Mouse (Mus musculus): ENCODE measurements around the gene Rnf186. TPM values are rescaled to one million over a fixed set of nuclear protein-coding genes. Genes with fewer than 3 reads are reported as not detected.

Gene Rnf186
- total RNA-seq (2021): not detected
- long read RNA-seq, experiment 1: 0 reads
- long read RNA-seq, experiment 2: 0 reads

DNA sequence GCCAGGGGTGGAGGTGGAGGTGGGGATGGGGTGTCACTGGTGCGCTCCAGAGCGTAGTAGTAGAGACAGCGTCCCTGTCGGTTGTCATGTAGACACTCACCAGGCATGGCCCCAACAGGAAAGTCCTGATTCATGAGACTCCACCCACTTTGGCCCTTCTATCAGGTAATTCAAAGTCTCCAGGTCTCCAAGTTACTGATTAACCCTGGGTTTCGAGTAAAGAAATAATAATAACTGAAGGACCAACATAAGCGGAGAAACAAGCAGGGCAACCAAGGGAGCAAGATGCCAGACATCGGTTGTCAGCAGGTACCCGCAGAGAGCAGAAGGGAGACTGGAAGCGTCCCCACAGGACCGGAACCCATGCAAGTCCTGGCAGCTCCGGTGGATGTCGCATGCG, at the start of gene Rnf186:
Gene Rnf186 (plus strand): TSS at position 247 of the 400 bp plus-strand sequence.
- no peak for DNase-seq
- intact Hi-C loops (cut with DNase I; ENCODE audit: low total_unique reads): no loop called here

DNA sequence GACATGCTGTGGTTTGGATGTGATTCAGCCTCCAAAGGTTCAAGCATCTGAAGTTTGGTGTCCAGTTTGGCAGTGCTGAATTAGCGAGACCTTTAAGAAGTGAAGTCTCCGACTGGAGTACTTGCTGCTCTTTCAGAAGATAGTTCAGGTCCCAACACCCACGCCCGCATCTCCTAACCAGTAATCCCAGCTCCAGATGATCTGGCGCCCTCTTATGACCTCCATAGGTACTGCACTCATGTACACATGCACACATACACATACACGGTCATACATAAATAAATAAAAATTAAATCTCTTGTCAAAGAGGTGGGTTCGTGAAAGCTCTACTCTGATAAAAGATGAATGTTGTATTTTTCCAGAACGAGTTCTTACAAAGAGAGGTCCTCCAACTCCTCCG, 49.6 kb upstream of the Rnf186 start:
- intact Hi-C loops (cut with DNase I; ENCODE audit: low total_unique reads): no loop called here
- DNase-seq: no peak

DNA sequence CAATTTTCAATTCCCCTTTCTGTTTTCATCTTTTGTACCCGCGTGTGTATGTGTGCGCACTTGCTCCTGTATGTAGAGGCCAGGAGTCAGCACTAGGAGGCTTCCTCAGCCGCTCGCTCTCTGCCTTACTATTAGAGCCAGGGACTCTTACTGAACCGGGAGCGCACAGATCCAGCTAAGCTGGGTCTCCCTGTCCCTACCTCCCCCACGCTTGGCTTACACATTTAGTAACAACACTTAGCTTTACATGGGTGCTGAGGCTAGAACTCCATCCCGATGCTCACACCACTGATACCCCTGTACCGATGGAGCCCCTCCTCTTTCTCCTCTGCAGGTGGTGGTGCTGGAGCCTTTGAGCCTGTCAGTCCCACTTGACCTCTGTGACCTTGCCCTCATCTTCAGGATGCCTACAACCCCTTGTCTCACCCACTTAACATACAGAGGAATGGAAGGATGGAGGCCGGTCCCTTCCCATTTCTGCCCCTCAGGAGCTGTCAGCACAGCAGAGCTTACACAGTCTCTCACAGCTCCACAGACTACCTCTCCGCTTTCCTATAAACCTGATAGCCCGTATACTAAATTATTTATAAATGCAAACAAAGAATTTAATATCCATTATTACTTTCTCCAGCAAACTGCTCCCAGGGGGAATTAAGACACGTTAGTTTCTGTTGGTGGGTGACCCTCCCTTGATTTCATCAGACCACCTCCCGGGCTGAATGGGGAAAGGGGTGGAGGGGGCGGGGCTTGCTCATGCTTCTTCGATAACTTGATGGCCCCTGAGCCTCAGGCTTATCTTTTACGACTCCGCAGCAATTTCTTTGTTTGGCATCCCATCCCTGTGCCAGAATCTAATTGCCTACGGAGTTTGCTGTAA, 45.4 kb upstream of the Rnf186 start:
- DNase-seq: no peak
- intact Hi-C loops (cut with DNase I; ENCODE audit: low total_unique reads): loop anchor here (5.0 kb wide), 1 partner anchor 156 kb away; the partner anchor contains the start of gene Htr6

DNA sequence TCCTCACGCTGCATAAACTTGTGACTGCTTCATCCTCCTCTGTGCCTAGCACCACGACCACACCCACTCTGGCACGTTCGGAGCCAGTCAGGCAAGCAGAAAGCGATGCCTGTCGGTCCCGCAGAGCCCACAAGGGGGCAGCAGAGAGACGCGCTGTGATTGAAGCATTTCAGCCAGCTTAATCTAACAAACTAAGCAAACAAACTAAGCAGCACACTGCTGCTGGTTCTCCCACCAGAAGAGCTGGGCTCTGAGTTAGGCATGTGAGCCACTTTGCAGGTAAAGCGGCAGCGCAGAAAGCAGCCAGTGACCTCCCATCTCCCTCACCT, 44.8 kb upstream of the Rnf186 start:
- intact Hi-C loops (cut with DNase I; ENCODE audit: low total_unique reads): loop anchor here (5.0 kb wide), 1 partner anchor 155 kb away; the partner anchor contains the start of gene Htr6

DNA sequence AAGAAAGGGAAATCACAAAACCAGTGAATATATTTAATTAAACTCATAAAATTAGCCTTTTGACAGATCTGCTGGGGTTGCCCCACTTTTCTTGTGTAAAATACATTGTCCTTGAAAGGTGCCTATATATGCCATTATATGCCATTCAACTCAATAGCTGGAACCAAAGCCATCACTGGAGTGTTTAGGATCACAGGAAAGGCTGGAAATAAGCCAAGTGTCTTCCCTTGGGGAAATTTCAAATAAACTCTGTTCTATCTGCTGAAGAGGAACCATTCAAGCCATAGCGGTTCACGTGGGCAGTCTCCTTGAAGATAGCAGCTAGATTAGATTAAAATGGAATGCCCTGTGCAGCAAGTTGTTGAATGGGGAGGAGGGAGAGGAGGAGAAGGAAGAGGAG, 41.4 kb upstream of the Rnf186 start:
- DNase-seq: no peak
- intact Hi-C loops (cut with DNase I; ENCODE audit: low total_unique reads): no loop called here

More for the DNA sequence above, 44.8 kb upstream of the Rnf186 start:
- DNase-seq: peak; percentile 95

DNA sequence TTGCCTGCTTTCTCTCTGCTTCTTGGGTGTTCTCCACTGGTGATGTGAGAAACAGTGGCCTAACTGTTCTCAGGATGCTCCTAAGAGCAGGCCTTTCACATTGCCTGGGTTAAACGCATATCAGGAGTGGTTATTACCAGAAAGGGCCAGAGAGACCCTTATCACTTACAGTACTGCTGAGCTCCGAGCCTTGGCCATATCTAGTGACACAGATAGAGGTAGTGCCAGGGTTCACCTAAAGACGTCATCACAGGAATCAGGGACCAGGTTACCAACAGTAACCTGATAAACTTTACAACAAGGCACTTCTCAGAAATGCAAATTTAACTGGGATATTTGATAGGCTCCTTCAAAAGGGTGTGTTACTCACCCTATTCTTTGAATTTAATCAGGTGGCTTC, 33.0 kb upstream of the Rnf186 start:
- DNase-seq: no peak
- intact Hi-C loops (cut with DNase I; ENCODE audit: low total_unique reads): loop anchor here (5.0 kb wide), 1 partner anchor 63 kb away; no protein-coding TSS in a partner anchor

DNA sequence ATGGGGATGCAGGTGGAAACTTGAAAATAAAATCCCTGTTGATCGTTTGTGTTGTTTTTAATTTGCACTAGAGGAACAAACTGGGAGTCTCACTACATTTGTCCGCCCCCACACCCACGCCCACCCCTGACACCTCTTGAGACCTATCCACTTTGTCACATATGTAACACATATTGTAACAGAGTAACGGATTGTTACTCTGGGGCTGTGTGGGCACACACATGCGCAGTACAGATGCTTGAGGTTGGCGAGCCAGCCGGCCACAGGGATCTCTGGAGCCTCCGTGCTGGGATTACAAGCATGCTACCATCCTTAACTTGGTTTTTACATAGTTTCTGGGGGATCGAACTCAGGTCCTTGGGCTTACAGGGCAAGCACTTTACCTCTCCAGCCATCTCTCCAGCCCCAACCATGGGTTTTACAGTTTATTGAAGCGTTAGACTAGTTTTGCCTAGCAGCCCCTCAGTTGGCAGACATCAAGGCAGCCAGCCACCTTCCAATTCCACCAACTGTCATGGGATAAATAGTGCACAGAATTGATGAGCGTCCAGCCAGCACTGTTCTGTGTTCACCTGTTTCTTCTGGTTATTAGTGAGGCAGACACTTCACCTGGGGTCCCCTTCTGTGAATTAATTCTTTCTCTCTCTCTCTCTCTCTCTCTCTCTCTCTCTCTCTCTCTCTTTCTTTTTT, 32.3 kb upstream of the Rnf186 start:
- DNase-seq: no peak
- intact Hi-C loops (cut with DNase I; ENCODE audit: low total_unique reads): loop anchor here (5.0 kb wide), 1 partner anchor 63 kb away; no protein-coding TSS in a partner anchor

DNA sequence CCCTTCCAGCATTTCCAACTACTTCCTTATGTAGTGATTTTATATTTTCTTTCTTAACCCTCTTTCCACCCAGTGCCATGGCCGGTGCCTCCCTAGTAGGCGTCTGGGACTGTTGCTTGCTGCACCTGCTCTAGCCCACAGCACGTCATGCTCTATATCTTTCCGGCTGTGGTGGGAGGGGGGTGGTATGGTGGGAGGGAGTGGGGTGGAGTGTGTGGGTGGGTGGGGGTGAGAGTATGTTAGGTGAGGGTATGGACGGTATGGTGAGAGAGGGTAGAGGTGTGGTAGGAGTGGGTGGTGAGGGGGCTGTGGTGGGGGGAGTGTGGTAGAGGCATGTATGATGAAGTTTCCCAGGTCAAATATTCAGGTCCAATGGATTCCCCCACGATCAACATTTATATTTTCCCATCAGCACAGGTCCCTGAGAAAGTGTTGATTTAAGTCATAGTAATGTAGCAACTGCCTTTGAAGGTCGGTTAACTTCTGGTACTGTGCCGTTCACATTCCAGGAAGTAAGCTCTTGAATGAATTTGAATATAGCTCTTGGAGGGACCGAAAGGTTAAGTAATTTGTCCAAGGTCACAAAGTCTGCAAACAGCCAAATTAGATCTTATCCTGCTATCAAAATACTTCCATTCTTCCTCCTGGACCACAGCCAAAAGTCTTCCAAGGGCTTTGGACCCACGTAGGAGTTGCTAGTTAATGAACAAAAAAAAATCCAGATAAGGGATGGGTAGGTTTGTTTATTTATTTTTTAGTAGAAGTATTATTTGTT, 28.2 kb upstream of the Rnf186 start:
- intact Hi-C loops (cut with DNase I; ENCODE audit: low total_unique reads): no loop called here
- DNase-seq: no peak

DNA sequence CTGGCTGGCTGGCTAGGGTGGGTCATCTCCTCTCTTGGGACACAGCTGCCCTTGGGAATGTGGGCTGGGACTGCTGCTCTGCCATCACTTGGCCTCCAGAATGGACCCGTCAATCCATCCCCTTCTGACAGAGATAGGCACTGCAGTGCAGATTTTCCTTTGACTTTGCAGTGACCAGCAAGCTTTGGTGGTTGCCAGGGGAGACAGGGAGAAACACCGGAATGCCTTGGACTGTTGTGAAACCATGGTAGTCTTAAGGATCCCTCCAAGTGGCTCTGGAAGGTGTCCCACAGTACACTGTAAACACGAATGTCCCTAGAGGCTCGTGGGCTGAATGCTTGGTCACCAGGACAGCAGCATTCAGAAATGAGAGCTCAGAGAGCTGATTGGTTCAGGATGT, 27.4 kb upstream of the Rnf186 start:
- no peak for DNase-seq
- intact Hi-C loops (cut with DNase I; ENCODE audit: low total_unique reads): no loop called here

DNA sequence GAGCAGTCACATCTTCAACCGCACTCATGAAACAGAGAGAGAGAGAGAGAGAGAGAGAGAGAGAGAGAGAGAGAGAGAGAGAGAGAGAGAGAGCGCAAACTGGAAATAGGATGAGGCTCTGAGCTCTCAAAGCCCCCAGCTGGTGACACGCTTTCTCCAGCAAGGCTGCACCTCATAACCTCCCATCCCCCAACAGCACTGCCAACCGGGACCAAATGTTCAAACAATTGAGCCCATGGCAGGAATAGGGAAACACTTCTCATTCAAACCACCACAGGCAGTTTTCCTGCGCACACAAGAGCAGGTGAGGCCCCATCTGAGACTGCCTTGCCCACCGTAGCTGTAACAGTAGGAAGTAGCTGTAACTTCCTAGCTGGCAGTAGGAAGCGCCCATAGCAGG, 25.5 kb upstream of the Rnf186 start:
- intact Hi-C loops (cut with DNase I; ENCODE audit: low total_unique reads): no loop called here
- no peak for DNase-seq

DNA sequence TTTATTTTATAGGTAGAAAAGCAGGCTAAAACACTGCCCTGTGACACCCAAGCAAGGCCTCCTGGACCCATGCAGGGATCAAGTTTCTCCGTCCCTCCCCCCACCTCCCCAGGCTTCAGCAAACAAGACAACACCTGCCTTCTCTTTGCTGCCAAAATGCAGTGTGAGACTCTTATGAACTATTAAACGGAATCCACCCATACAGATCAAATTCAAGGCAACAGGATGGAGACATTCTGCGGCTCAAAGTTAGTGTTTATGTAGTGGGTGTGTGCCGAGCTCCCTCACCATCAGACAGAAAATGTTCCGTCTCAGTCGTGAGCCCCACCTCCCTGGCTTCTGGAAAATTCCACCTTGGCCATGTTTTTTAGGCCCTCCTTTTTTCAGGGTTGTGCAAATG, 24.9 kb upstream of the Rnf186 start:
- no peak for DNase-seq
- intact Hi-C loops (cut with DNase I; ENCODE audit: low total_unique reads): no loop called here

DNA sequence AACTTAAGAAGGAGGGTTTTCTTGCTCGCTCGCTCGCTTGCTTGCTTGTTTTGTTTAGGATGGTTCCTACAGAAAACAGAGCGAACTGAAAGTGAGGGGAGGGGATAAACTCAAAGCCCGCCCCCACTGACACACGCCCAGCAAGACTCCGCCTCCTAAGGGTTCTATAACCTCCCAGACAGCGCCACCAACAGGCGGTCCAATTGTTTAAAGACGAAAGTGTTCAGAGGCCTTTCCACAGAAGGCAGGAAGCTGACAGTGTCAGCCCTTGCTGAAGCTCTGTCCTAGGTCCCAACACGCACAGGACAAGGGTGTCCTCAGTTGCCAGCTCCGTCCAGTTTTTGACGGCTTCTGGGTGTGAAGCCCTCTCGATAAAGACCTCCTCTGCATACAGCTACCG, 23.2 kb upstream of the Rnf186 start:
- intact Hi-C loops (cut with DNase I; ENCODE audit: low total_unique reads): no loop called here
- DNase-seq: peak; percentile 79

DNA sequence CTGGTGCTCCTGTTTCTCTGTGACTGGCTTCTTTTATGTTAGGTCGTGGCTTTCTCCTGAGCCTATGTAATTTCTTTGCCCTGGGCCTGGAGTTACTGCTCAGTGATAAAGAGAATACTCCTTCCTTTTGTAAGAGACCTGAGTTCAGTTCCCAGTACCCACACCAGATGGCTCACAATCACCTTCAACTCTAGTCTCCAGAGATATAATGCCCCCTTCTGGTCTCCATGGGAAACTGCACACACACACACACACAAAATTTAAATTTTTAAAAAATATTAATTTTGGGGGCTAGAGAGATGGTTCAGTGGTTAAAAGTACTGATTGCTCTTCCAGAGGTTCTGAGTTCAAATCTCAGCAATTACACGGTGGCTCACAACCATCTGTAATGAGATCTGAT, 18.7 kb upstream of the Rnf186 start:
- no peak for DNase-seq
- intact Hi-C loops (cut with DNase I; ENCODE audit: low total_unique reads): no loop called here

DNA sequence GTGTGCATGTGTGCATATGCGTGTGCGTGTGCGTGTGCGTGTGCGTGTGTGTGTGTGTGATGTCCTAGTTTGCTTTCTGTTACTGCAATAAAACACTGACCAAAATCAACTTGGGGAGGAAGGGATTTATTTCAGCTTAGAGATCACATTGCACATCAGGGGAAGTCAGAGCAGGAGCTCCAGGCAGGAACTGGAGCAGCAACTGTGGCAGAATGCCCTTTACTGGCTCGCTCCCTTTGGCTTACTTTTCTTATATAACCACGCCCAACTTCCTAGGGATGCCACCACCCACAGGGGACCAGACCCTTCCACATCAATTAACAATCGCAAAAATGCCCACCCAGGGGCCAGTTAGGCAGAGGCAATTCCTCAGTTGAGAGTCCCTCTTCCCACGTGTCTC, 8.3 kb upstream of the Rnf186 start:
- intact Hi-C loops (cut with DNase I; ENCODE audit: low total_unique reads): no loop called here
- no peak for DNase-seq

DNA sequence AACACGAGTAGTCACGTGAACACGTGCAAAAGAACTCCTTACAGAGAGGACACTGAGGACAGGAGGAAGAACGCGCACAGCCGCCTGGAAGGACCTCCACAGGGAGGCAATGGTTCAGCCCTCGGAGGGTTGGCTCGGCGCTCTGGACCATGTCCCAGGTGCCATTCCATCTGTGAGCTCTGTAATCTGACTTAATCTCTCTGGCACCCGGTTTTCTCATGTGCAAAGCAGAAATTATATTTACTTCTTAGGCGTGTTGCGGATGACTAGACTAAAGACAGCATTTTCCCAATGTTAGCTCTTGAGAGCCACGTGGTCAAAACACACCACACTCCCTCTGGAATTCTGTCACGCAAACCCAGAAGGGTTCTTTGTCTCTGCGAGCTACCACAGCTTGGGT, 7.8 kb upstream of the Rnf186 start:
- intact Hi-C loops (cut with DNase I; ENCODE audit: low total_unique reads): no loop called here
- DNase-seq: peak; percentile 38

DNA sequence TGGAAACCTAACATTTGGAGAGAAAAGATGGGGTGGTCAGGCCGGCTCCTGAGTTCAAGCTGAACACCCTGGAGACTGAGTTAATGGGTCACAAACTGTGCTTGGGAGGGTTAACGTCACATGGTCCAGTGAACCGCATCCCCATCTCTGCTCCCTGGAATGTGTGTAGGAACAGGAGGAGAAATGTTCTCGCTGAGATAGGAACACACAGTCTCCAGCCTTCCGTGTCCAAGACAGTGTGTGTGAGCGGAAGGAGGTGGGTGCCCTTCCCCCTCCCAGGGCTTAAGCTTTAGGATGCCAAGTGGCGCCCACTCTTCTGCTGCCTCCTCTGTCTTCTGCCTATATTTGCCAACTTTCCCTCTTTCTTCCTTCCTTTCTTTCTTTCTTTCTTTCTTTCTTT, 7.0 kb upstream of the Rnf186 start:
- intact Hi-C loops (cut with DNase I; ENCODE audit: low total_unique reads): no loop called here
- DNase-seq: no peak

DNA sequence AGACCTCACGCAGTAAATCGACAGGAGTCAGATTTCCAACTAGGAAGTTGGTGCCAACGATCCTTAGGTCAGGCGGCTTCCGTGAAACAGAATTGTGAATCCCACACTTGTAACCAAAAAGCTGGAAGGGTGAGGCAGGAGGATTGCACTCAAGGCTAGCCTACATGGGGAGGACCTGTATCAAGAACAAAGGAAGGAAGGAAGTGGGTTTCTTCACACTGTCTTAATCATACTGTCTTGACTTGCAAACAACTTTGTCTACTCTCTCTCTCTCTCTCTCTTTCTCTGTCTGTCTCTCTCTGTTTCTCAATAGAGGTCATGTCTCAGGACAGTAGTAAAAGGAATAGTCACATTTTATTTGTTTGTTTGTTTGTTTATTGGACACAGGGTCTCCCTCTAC, 4.2 kb upstream of the Rnf186 start:
- intact Hi-C loops (cut with DNase I; ENCODE audit: low total_unique reads): no loop called here
- DNase-seq: no peak

DNA sequence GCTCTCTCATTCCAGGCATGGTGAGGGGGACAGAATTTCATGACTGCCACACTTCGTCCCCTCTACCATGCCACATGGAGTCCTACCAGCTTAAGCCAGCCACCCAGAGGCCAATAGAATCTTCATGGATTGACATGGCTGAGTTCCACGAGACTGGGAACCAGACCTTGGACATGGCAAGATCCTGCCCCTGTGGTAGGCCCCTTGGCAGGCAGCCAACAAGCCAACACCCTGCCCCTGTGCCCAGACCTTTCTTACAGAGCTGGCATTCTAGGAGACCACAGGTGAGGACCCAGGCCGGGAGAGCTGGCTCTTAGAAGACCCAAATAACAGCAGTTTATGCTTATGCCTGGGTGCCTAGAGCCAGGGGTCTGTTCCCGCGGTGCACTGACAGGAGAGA, 1.0 kb upstream of the Rnf186 start:
- DNase-seq: no peak
- intact Hi-C loops (cut with DNase I; ENCODE audit: low total_unique reads): no loop called here

DNA sequence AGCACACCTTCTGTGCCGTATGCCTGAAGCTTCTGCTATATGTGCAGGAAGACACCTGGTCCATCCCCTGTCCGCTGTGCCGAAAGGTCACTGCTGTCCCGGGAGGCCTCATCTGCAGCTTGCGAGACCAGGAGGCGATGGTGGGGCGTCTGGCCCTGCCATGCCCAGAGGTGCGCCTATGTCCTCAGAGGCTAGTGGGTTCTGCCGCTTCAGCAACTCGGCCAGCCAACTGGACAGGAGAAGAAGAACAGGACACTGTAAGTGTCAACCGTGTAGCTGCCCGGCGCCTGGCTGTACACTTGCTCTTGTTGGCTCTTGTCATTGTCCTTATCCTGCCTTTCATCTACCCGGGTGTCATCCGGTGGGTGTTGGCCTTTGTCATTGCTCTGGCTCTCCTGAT, 573 bp downstream of the Rnf186 start:
- intact Hi-C loops (cut with DNase I; ENCODE audit: low total_unique reads): no loop called here
- no peak for DNase-seq
